Mouse (Mus musculus): ENCODE measurements around the gene Ssbp2. TPM values are rescaled to one million over a fixed set of nuclear protein-coding genes. Genes with fewer than 3 reads are reported as not detected.

Ssbp2 gene
- total and polyA plus RNA-seq, 3 experiments = 24.7 to 98.3 (median 40.8) TPM

- Histone ChIP-seq H3K36me3 (replicated peaks) (peaks cover 5% of the 10 kb centered on the region), H3K27me3 (ENCODE audit: insufficient read depth, low read length) (no peaks in the 10 kb centered on the region), H3K4me3 (ENCODE audit: low read depth, low read length) (no peak overlapping the region), H3K9me3 (replicated peaks) (no peaks in the 10 kb centered on the region), H3K4me1 (ENCODE audit: insufficient read depth, low read depth, low read length) (no peaks in the 10 kb centered on the region)
- DNase-seq (ENCODE audit: low spot score) (no peak), ATAC-seq (ENCODE audit: extremely low read depth, insufficient number of reproducible peaks, low FRiP score, poor library complexity, severe bottlenecking) (no peak)
- TF ChIP-seq GATA1 (IDR thresholded peaks at IDR 0.05; ENCODE audit: borderline replicate concordance, low read length) = no peak
- no peak for TF ChIP-seq CTCF (IDR thresholded peaks at IDR 0.05; ENCODE audit: low read depth, low read length)
- TF ChIP-seq POLR2AphosphoS5 (IDR thresholded peaks at IDR 0.05; ENCODE audit: insufficient replicate concordance, low read depth, low read length) = no peak
- no peak for TF ChIP-seq GATA2 (IDR thresholded peaks at IDR 0.05; ENCODE audit: borderline replicate concordance, low read depth, low read length)
- no peak for TF ChIP-seq TAL1 (conservative IDR thresholded peaks at IDR 0.05; ENCODE audit: low read depth, low read length)
Observed at GRCm38 (mm10) chr13:91661068-91661795, 201.1 kb downstream of the Ssbp2 start.

GRCm38 (mm10) chr13:91662751-91663150 lies 202.7 kb downstream of the Ssbp2 start:
- no peak for TF ChIP-seq GATA2 (IDR thresholded peaks at IDR 0.05; ENCODE audit: borderline replicate concordance, low read depth, low read length)
- TF ChIP-seq TAL1 (conservative IDR thresholded peaks at IDR 0.05; ENCODE audit: low read depth, low read length) = no peak
- no peak for TF ChIP-seq GATA1 (IDR thresholded peaks at IDR 0.05; ENCODE audit: borderline replicate concordance, low read length)
- TF ChIP-seq CTCF (IDR thresholded peaks at IDR 0.05; ENCODE audit: low read depth, low read length) = no peak
- TF ChIP-seq POLR2AphosphoS5 (IDR thresholded peaks at IDR 0.05; ENCODE audit: insufficient replicate concordance, low read depth, low read length) = no peak
- H3K27me3 ChIP-seq (ENCODE audit: insufficient read depth, low read length) = no peaks in the 10 kb centered on the region
- no peaks in the 10 kb centered on the region for H3K9me3 ChIP-seq (replicated peaks)
- peaks cover 5% of the 10 kb centered on the region for H3K36me3 ChIP-seq (replicated peaks)
- DNase-seq (ENCODE audit: low spot score) (no peak), ATAC-seq (ENCODE audit: extremely low read depth, insufficient number of reproducible peaks, low FRiP score, poor library complexity, severe bottlenecking) (no peak)
- H3K4me1 ChIP-seq (ENCODE audit: insufficient read depth, low read depth, low read length) = no peaks in the 10 kb centered on the region
- H3K4me3 ChIP-seq (ENCODE audit: low read depth, low read length) = no peak overlapping the region

DNA sequence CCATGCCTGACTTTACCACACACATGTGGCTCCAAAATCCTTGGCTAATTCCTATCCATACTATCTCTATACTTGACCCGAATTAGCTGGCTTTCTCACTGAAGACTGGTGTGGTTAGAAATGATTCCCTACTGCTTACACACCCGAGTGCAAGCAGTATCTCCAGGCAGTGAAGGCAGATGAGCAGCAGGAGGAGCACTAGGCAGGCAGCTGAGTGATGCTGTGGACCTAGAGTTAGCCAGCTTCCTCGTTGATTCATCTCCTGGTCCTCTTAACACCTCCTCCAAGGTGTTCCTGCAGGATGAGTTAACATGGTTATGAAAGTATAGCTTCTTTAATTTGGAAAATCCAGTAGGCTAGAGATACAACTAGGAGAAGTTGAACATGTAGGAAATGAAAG lies 213.2 kb downstream of the Ssbp2 start:
- Histone ChIP-seq H3K27me3 (ENCODE audit: insufficient read depth, low read length) (no peaks in the 10 kb centered on the region), H3K4me3 (ENCODE audit: low read depth, low read length) (no peak overlapping the region), H3K9me3 (replicated peaks) (no peaks in the 10 kb centered on the region), H3K4me1 (ENCODE audit: insufficient read depth, low read depth, low read length) (no peaks in the 10 kb centered on the region), H3K36me3 (replicated peaks) (peaks cover 36% of the 10 kb centered on the region)
- TF ChIP-seq CTCF (IDR thresholded peaks at IDR 0.05; ENCODE audit: low read depth, low read length) = no peak
- TF ChIP-seq GATA2 (IDR thresholded peaks at IDR 0.05; ENCODE audit: borderline replicate concordance, low read depth, low read length) = no peak
- no peak for TF ChIP-seq POLR2AphosphoS5 (IDR thresholded peaks at IDR 0.05; ENCODE audit: insufficient replicate concordance, low read depth, low read length)
- TF ChIP-seq GATA1 (IDR thresholded peaks at IDR 0.05; ENCODE audit: borderline replicate concordance, low read length) = no peak
- TF ChIP-seq TAL1 (conservative IDR thresholded peaks at IDR 0.05; ENCODE audit: low read depth, low read length) = no peak
- ATAC-seq (ENCODE audit: extremely low read depth, insufficient number of reproducible peaks, low FRiP score, poor library complexity, severe bottlenecking) = no peak
- no peak for DNase-seq (ENCODE audit: low spot score)

- ATAC-seq (ENCODE audit: extremely low read depth, insufficient number of reproducible peaks, low FRiP score, poor library complexity, severe bottlenecking) (no peak), DNase-seq (ENCODE audit: low spot score) (no peak)
- Histone ChIP-seq H3K4me3 (ENCODE audit: low read depth, low read length) (no peak overlapping the region), H3K4me1 (ENCODE audit: insufficient read depth, low read depth, low read length) (no peaks in the 10 kb centered on the region), H3K9me3 (replicated peaks) (no peaks in the 10 kb centered on the region), H3K36me3 (replicated peaks) (peaks cover 26% of the 10 kb centered on the region), H3K27me3 (ENCODE audit: insufficient read depth, low read length) (no peaks in the 10 kb centered on the region)
- TF ChIP-seq TAL1 (conservative IDR thresholded peaks at IDR 0.05; ENCODE audit: low read depth, low read length) = no peak
- no peak for TF ChIP-seq GATA2 (IDR thresholded peaks at IDR 0.05; ENCODE audit: borderline replicate concordance, low read depth, low read length)
- no peak for TF ChIP-seq CTCF (IDR thresholded peaks at IDR 0.05; ENCODE audit: low read depth, low read length)
- TF ChIP-seq GATA1 (IDR thresholded peaks at IDR 0.05; ENCODE audit: borderline replicate concordance, low read length) = no peak
- TF ChIP-seq POLR2AphosphoS5 (IDR thresholded peaks at IDR 0.05; ENCODE audit: insufficient replicate concordance, low read depth, low read length) = no peak
Observed at GRCm38 (mm10) chr13:91680764-91681437, 220.8 kb downstream of the Ssbp2 start.

- Histone ChIP-seq H3K4me1 (ENCODE audit: insufficient read depth, low read depth, low read length) (no peaks in the 10 kb centered on the region), H3K9me3 (replicated peaks) (peaks cover 2% of the 10 kb centered on the region; the same call in 1 of the 2 replicates), H3K27me3 (ENCODE audit: insufficient read depth, low read length) (no peaks in the 10 kb centered on the region), H3K36me3 (replicated peaks) (peaks cover 28% of the 10 kb centered on the region), H3K4me3 (ENCODE audit: low read depth, low read length) (no peak overlapping the region)
- DNase-seq (ENCODE audit: low spot score) (no peak), ATAC-seq (ENCODE audit: extremely low read depth, insufficient number of reproducible peaks, low FRiP score, poor library complexity, severe bottlenecking) (no peak)
- TF ChIP-seq TAL1 (conservative IDR thresholded peaks at IDR 0.05; ENCODE audit: low read depth, low read length) = no peak
- no peak for TF ChIP-seq GATA1 (IDR thresholded peaks at IDR 0.05; ENCODE audit: borderline replicate concordance, low read length)
- TF ChIP-seq GATA2 (IDR thresholded peaks at IDR 0.05; ENCODE audit: borderline replicate concordance, low read depth, low read length) = no peak
- no peak for TF ChIP-seq CTCF (IDR thresholded peaks at IDR 0.05; ENCODE audit: low read depth, low read length)
- TF ChIP-seq POLR2AphosphoS5 (IDR thresholded peaks at IDR 0.05; ENCODE audit: insufficient replicate concordance, low read depth, low read length) = no peak
Observed at GRCm38 (mm10) chr13:91681474-91681873, 221.4 kb downstream of the Ssbp2 start.

DNA sequence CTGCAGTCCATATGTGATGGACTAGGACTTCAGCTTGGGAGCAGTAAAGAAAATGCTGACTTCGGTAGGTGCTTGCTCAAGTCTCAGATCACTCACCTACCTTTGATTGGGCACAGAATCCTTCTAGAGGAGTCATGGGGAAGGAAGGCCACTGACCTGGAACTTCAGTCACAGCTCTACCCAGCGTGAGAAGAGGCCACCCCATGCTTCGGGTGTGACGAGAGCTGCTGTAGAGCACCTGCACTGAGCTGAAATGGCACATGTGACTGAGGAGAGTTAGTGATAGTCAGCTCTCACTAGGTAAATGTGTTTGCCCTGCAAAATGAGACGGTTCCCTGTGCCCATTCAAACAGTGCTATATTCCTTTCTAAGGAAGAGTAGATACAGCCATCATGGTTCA lies 230.0 kb downstream of the Ssbp2 start:
- DNase-seq (ENCODE audit: low spot score) (no peak), ATAC-seq (ENCODE audit: extremely low read depth, insufficient number of reproducible peaks, low FRiP score, poor library complexity, severe bottlenecking) (no peak)
- Histone ChIP-seq H3K4me3 (ENCODE audit: low read depth, low read length) (no peak overlapping the region), H3K27me3 (ENCODE audit: insufficient read depth, low read length) (no peaks in the 10 kb centered on the region), H3K9me3 (replicated peaks) (peaks cover 3% of the 10 kb centered on the region; the same call in 1 of the 2 replicates), H3K4me1 (ENCODE audit: insufficient read depth, low read depth, low read length) (no peaks in the 10 kb centered on the region), H3K36me3 (replicated peaks) (peaks cover 44% of the 10 kb centered on the region)
- TF ChIP-seq TAL1 (conservative IDR thresholded peaks at IDR 0.05; ENCODE audit: low read depth, low read length) (no peak), GATA2 (IDR thresholded peaks at IDR 0.05; ENCODE audit: borderline replicate concordance, low read depth, low read length) (no peak), CTCF (IDR thresholded peaks at IDR 0.05; ENCODE audit: low read depth, low read length) (no peak), POLR2AphosphoS5 (IDR thresholded peaks at IDR 0.05; ENCODE audit: insufficient replicate concordance, low read depth, low read length) (no peak), GATA1 (IDR thresholded peaks at IDR 0.05; ENCODE audit: borderline replicate concordance, low read length) (no peak)

Data from G1E (cell line).